Mouse (Mus musculus) layer of hippocampus, postnatal 25 days (tissue): Measurements from ENCODE around the gene Rps27rt. TPM values are rescaled to one million over a fixed set of nuclear protein-coding genes. Genes with fewer than 3 reads are reported as not detected.
"Not testable (repeated sequence)": the region's sequence is repeated elsewhere in the genome, so short reads cannot be mapped to it uniquely, and the experiment has no call there.

Experiments used
- DNase-seq, 2 experiments: peaks; one replicate each; pipeline ENCODE4 v3.0.0; 2022; ENCODE audit warnings: mixed read lengths in 2 of 2, low spot score in 1 of 2; ENCODE audit errors: extremely low spot score in 1 of 2
- total RNA-seq, 2 experiments: library from RNA; stranded (reverse); gene quantifications; 2 replicates each; pipeline ENCODE4 v1.2.3; 2021

The Rps27rt gene
- total RNA-seq, 2 experiments from 2014 or later = 12.8 to 29.9 TPM

GRCm38 (mm10) chr9:114986361-114986760, 3.8 kb upstream of the Rps27rt start:
- DNase-seq = no peak

- no peak for DNase-seq
Measured at GRCm38 (mm10) chr9:114985741-114986140, 3.2 kb upstream of the Rps27rt start.

GRCm38 (mm10) chr9:114979969-114980368, 2.6 kb downstream of the Rps27rt start:
- no peak for DNase-seq

- DNase-seq = peak; percentile 56 to 63
Measured at GRCm38 (mm10) chr9:114978281-114979111, 4.0 kb downstream of the Rps27rt start, which contains the start of gene Osbpl10. Osbpl10 (plus strand) TSS chr9:114978569.

GRCm38 (mm10) chr9:114977461-114978280, 4.9 kb downstream of the Rps27rt start:
- no peak for DNase-seq

- not testable (repeated sequence) for DNase-seq
Measured at GRCm38 (mm10) chr9:114966286-114966685, 16.3 kb downstream of the Rps27rt start.

GRCm38 (mm10) chr9:114964093-114964492, 18.4 kb downstream of the Rps27rt start:
- DNase-seq = no peak

GRCm38 (mm10) chr9:114960844-114961243, 21.7 kb downstream of the Rps27rt start:
- no peak for DNase-seq

GRCm38 (mm10) chr9:114960043-114960789, 22.3 kb downstream of the Rps27rt start:
- no peak for DNase-seq

GRCm38 (mm10) chr9:114956945-114957344, 25.6 kb downstream of the Rps27rt start:
- DNase-seq = no peak

- DNase-seq = no peak
Measured at GRCm38 (mm10) chr9:114955340-114955739, 27.2 kb downstream of the Rps27rt start.

- DNase-seq = no peak
Measured at GRCm38 (mm10) chr9:114952866-114953265, 29.7 kb downstream of the Rps27rt start.

- DNase-seq = no peak
Measured at GRCm38 (mm10) chr9:114948395-114948794, 34.1 kb downstream of the Rps27rt start.

GRCm38 (mm10) chr9:114945576-114945975, 37.0 kb downstream of the Rps27rt start:
- no peak for DNase-seq

- DNase-seq = no peak
Measured at GRCm38 (mm10) chr9:114944642-114945041, 37.9 kb downstream of the Rps27rt start.

GRCm38 (mm10) chr9:114936687-114937086, 45.9 kb downstream of the Rps27rt start:
- DNase-seq = no peak

- no peak for DNase-seq
Measured at GRCm38 (mm10) chr9:114935321-114935720, 47.2 kb downstream of the Rps27rt start.

- DNase-seq = no peak
Measured at GRCm38 (mm10) chr9:114934231-114934630, 48.3 kb downstream of the Rps27rt start.

GRCm38 (mm10) chr9:114933723-114934171, 48.8 kb downstream of the Rps27rt start, which contains the start of gene Gpd1l:
Gpd1l (minus strand) TSS chr9:114933987.
- DNase-seq = peak; percentile 89

- no peak for DNase-seq
Measured at GRCm38 (mm10) chr9:114933037-114933722, 49.4 kb downstream of the Rps27rt start.
